Mouse (Mus musculus) liver, adult 2 months (tissue): ENCODE measurements at regions not wholly inside any gene's neighbourhood (a gene's known extent, or its start where the extent isn't known, plus 50 kb on each side); places are given as distances from the start of the nearest gene placed in this dataset.

Source experiments
- DNase-seq: peaks from one replicate; pipeline ENCODE4 v3.0.0-alpha.2; 2011; ENCODE audit warnings: low read depth, low spot score; ENCODE audit errors: extremely low read depth
- H3K27ac ChIP-seq: fragments of 200-500 bp; replicated peaks from 2 replicates; pipeline ENCODE4 v1.5.1; 2012; ENCODE audit warnings: low read depth, mild to moderate bottlenecking, control low read depth, inconsistent platforms, low read length; ENCODE audit not compliant: insufficient read depth
- H3K27me3 ChIP-seq: fragments of 200-500 bp; 2 replicates; pipeline ENCODE4 v1.6.1; 2012; ENCODE audit warnings: mild to moderate bottlenecking, moderate library complexity, low read length, inconsistent platforms; ENCODE audit not compliant: control insufficient read depth, insufficient read depth
- H3K36me3 ChIP-seq: fragments of 200-500 bp; 2 replicates; pipeline ENCODE4 v1.6.1; 2012; ENCODE audit warnings: low read length, inconsistent platforms; ENCODE audit not compliant: control insufficient read depth, insufficient read depth
- H3K4me1 ChIP-seq: fragments of 200-500 bp; 2 replicates; pipeline ENCODE4 v1.6.1; 2011; ENCODE audit warnings: low read length; ENCODE audit not compliant: control insufficient read depth, insufficient read depth
- H3K4me3 ChIP-seq: fragments of 200-500 bp; 2 replicates; pipeline ENCODE4 v1.5.1; 2011; ENCODE audit warnings: low read depth, mild to moderate bottlenecking, control low read depth, low read length, moderate library complexity; ENCODE audit not compliant: insufficient read depth
- H3K79me2 ChIP-seq: fragments of 200-500 bp; 2 replicates; pipeline ENCODE4 v1.6.1; 2012; ENCODE audit warnings: inconsistent platforms, mild to moderate bottlenecking, low read length, moderate library complexity; ENCODE audit not compliant: control insufficient read depth, insufficient read depth
- H3K9ac ChIP-seq: fragments of 200-500 bp; 2 replicates; pipeline ENCODE4 v1.6.1; 2012; ENCODE audit warnings: low read depth, mild to moderate bottlenecking, control low read depth, inconsistent platforms, low read length
- CTCF ChIP-seq: fragments of 200-500 bp; IDR thresholded peaks from 2 replicates; pipeline ENCODE4 v1.5.1; 2011; ENCODE audit warnings: low read depth, low read length, control low read depth
- POLR2A ChIP-seq: fragments of 200-500 bp; IDR thresholded peaks from 2 replicates; pipeline ENCODE4 v1.6.1; 2011; ENCODE audit warnings: low read length, control low read depth; ENCODE audit not compliant: insufficient read depth; ENCODE audit errors: extremely low read depth
- WGBS: fragments of 180-500 bp; shearing (Covaris S2); methylation state at CpG from one replicate; pipeline ENCODE4 v1.1.7; 2018; 5-methylcytosine and 5-hydroxymethylcytosine counted together

- 96% methylated on average over 7 of the region's 7 CpGs for WGBS
- no peaks in the 10 kb centered on the region for H3K36me3 ChIP-seq
- TF ChIP-seq CTCF, result no peak
- TF ChIP-seq POLR2A, result no peak
- no peaks in the 10 kb centered on the region for H3K4me1 ChIP-seq
- H3K27me3 ChIP-seq, result no peaks in the 10 kb centered on the region
- no peak overlapping the region for H3K27ac ChIP-seq
- H3K9ac ChIP-seq, result no peak overlapping the region
- no peak overlapping the region for H3K4me3 ChIP-seq
- no peak for DNase-seq
- no peaks in the 10 kb centered on the region for H3K79me2 ChIP-seq
Observed at GRCm38 (mm10) chr10:125912207-125912606, 53.8 kb upstream of the Lrig3 start.
